Mouse (Mus musculus): ENCODE data around the gene Gm10972. TPM values are rescaled to one million over a fixed set of nuclear protein-coding genes. Genes with fewer than 3 reads are reported as not detected.
"Not testable (repeated sequence)": the region's sequence is repeated elsewhere in the genome, so short reads cannot be mapped to it uniquely, and the experiment has no call there.

Gm10972 gene
- polyA plus RNA-seq, 1 experiment from 2014 or later: not detected

DNA sequence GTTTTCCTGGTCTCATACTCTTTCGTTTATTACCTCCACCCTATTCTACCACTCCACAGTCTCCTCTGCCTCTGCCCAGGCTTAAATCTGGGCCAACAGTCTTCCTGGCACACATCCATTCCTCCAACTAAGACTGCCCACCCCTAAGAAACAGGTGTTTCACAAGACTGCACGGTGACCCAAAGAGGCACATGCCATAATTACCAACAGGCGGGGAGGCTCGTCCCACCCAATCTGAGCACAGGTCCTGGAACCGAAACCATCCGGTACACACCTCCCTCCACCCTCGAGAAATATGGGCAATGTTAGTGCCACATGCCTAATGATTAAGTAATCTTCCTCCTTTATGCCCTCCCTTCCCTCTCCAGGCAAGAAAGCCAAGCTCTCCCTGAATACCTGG is 7.5 kb downstream of the Gm10972 start:
- no peak overlapping the region for H3K27ac ChIP-seq (ENCODE audit: low read depth, low read length)
- no peak overlapping the region for H3K9ac ChIP-seq (ENCODE audit: low read depth, low read length)
- no peak overlapping the region for H3K4me2 ChIP-seq (replicated peaks; ENCODE audit: low read depth, low read length)
- DNase-seq (ENCODE audit: low spot score) (no peak), ATAC-seq (ENCODE audit: low FRiP score) (no peak)
- WGBS: 83% methylated on average over 7 of the region's 7 CpGs
- H3K4me1 ChIP-seq (replicated peaks; ENCODE audit: control insufficient read depth, insufficient read depth, low read length): no peaks in the 10 kb centered on the region
- H3K36me3 ChIP-seq (ENCODE audit: control insufficient read depth, insufficient read depth, low read length): no peaks in the 10 kb centered on the region
- no peak overlapping the region for H3K4me3 ChIP-seq (ENCODE audit: low read depth, low read length)
- no peaks in the 10 kb centered on the region for H3K9me3 ChIP-seq (ENCODE audit: control insufficient read depth, low read length)
- H3K27me3 ChIP-seq (ENCODE audit: control insufficient read depth, insufficient read depth, low read length): no peaks in the 10 kb centered on the region

DNA sequence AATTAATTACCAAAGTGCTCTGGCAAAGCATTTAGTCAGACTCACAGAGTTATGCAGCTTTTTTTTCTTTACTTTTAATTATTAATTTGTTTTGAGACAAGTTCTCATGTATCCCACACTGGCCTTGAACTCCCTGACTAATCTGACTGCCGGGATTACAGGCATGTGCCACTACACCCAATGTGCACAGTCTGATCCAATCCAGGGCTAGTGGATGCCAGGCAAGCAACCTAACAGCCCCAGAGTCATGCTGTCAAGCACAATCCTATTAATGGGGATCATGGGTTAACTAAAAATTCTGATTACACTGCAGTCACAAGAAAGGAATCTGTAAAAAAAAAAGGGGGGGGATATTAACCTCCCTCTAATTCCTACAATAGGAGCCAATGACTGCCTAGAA is 11.1 kb downstream of the Gm10972 start:
- H3K9ac ChIP-seq (ENCODE audit: low read depth, low read length); H3K4me3 ChIP-seq (ENCODE audit: low read depth, low read length); H3K9me3 ChIP-seq (ENCODE audit: control insufficient read depth, low read length); H3K27ac ChIP-seq (ENCODE audit: low read depth, low read length); H3K36me3 ChIP-seq (ENCODE audit: control insufficient read depth, insufficient read depth, low read length); H3K4me2 ChIP-seq (replicated peaks; ENCODE audit: low read depth, low read length); DNase-seq (ENCODE audit: low spot score); ATAC-seq (ENCODE audit: low FRiP score); H3K4me1 ChIP-seq (replicated peaks; ENCODE audit: control insufficient read depth, insufficient read depth, low read length); H3K27me3 ChIP-seq (ENCODE audit: control insufficient read depth, insufficient read depth, low read length): not testable (repeated sequence)
- WGBS: 79% methylated on average over 1 of the region's 1 CpGs

DNA sequence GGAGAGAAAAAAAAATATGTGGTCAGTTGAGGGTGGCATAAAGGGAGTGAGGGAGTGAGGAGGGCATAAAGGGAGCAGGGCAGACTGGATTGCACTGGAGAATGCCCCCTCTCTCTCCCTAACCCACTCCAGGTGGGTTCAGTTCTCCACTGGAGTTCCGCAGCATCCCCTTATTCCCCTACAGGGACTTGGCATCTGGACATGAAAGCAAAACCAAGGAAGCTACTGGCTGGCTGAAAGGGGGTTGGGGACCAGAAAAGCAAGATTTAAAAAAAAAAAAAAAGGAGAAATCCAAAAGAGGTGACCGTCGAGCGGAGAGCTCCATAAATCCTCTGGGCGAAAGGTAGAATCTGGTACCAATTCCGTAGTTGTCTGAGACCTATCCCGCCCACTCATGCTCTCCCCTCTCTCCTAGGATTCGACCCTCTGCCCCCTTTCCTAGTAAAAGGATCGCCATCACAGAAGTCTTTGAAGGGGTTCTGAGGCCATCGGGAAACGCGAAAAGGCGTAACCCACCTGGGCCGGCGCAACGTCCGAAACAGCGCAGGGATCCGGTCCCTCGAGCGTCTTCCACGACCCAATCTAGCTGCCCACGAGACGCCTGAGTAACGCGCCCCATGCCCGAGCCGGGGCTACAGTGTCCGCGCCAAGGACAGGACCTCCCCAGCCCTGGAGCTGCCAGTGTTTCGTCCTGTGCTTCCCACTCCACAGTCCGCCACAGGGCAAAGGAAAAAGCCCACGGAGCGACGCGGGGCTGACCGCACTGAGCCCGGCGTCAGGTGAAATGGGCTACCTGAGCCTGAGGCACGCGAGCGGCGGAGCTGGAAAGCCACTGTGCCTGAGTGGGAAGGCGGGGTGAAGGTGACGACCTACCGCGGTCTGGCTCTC is 15.2 kb downstream of the Gm10972 start:
- peak overlapping the region; percentile 45 for H3K4me2 ChIP-seq (replicated peaks; ENCODE audit: low read depth, low read length)
- DNase-seq (ENCODE audit: low spot score) (peak; percentile 39), ATAC-seq (ENCODE audit: low FRiP score) (peak; percentile 73; the same call in 1 of the 2 replicates)
- H3K27ac ChIP-seq (ENCODE audit: low read depth, low read length); H3K9me3 ChIP-seq (ENCODE audit: control insufficient read depth, low read length); H3K36me3 ChIP-seq (ENCODE audit: control insufficient read depth, insufficient read depth, low read length); H3K4me1 ChIP-seq (replicated peaks; ENCODE audit: control insufficient read depth, insufficient read depth, low read length); H3K27me3 ChIP-seq (ENCODE audit: control insufficient read depth, insufficient read depth, low read length): not testable (repeated sequence)
- WGBS: 3% methylated on average over 22 of the region's 47 CpGs
- H3K4me3 ChIP-seq (ENCODE audit: low read depth, low read length): peak overlapping the region; percentile 29; the same call in 1 of the 2 replicates
- H3K9ac ChIP-seq (ENCODE audit: low read depth, low read length): 0 out of 2 replicates have a peak overlapping the region, but pooled peaks have one; percentile 37

DNA sequence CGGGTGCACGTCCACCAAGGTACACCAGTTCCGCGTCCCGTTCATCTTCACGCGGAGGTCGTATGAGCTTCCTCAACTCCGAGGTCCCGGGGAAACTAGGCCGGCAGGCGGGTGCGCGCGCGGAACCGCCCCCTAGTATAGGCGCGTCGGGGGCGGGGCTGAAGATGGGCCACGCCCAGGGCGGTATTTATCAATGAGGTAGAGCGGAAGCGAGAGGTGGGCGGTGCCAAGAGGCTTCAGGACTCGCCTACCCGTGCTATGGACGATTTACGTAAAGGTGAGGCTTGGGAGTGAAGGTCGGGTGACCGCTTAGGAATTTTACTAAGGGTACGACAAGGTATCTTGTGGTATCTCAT is 15.8 kb downstream of the Gm10972 start, which contains the start of gene Tuft1:
Gene Tuft1 (minus strand): TSS at position 133 of the 356 bp plus-strand sequence.
- Histone ChIP-seq H3K4me3 (ENCODE audit: low read depth, low read length) (peak within 1 kb of the TSS; percentile 29; the same call in 1 of the 2 replicates), H3K4me2 (replicated peaks; ENCODE audit: low read depth, low read length) (peak within 1 kb of the TSS; percentile 45), H3K9ac (ENCODE audit: low read depth, low read length) (0 out of 2 replicates have a peak within 1 kb of the TSS, but pooled peaks have one; percentile 37)
- H3K9me3 ChIP-seq (ENCODE audit: control insufficient read depth, low read length); H3K36me3 ChIP-seq (ENCODE audit: control insufficient read depth, insufficient read depth, low read length); DNase-seq (ENCODE audit: low spot score); H3K4me1 ChIP-seq (replicated peaks; ENCODE audit: control insufficient read depth, insufficient read depth, low read length); H3K27ac ChIP-seq (ENCODE audit: low read depth, low read length); H3K27me3 ChIP-seq (ENCODE audit: control insufficient read depth, insufficient read depth, low read length): not testable (repeated sequence)
- ATAC-seq (ENCODE audit: low FRiP score): peak; percentile 93
- 0% methylated on average over 17 of the region's 33 CpGs for WGBS

GRCm38 (mm10) chr3:94659142-94659748 is 16.3 kb downstream of the Gm10972 start:
- not testable (repeated sequence) for H3K27me3 ChIP-seq (ENCODE audit: control insufficient read depth, insufficient read depth, low read length); H3K4me1 ChIP-seq (replicated peaks; ENCODE audit: control insufficient read depth, insufficient read depth, low read length); H3K4me2 ChIP-seq (replicated peaks; ENCODE audit: low read depth, low read length); H3K36me3 ChIP-seq (ENCODE audit: control insufficient read depth, insufficient read depth, low read length); H3K4me3 ChIP-seq (ENCODE audit: low read depth, low read length); H3K27ac ChIP-seq (ENCODE audit: low read depth, low read length); H3K9ac ChIP-seq (ENCODE audit: low read depth, low read length); H3K9me3 ChIP-seq (ENCODE audit: control insufficient read depth, low read length)
- ATAC-seq (ENCODE audit: low FRiP score) (peak; percentile 46; the same call in 1 of the 2 replicates), DNase-seq (ENCODE audit: low spot score) (peak; percentile 10)
- 33% methylated on average over 7 of the region's 10 CpGs for WGBS

DNA sequence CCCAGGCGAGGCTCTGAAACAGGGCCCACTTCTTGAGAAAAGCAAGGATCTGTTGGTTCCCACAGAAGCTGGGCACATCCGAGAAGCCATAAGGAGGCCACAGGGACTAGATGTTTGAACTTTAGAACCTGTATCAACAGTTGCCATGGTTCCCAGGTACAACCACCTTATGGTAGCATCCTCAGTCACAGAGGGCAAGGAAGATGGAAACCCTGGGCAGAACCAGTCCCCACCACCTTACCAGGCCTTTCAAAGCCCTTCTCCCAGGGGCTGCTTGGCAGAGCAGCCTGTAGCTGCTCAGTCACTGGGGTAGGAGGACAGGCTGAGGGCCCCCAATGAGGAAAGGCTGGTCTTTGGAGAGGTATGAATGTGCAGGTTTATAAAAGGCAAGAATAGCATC is 17.9 kb downstream of the Gm10972 start:
- ATAC-seq (ENCODE audit: low FRiP score); H3K27me3 ChIP-seq (ENCODE audit: control insufficient read depth, insufficient read depth, low read length); H3K4me2 ChIP-seq (replicated peaks; ENCODE audit: low read depth, low read length); H3K4me1 ChIP-seq (replicated peaks; ENCODE audit: control insufficient read depth, insufficient read depth, low read length); H3K27ac ChIP-seq (ENCODE audit: low read depth, low read length); H3K9me3 ChIP-seq (ENCODE audit: control insufficient read depth, low read length); H3K4me3 ChIP-seq (ENCODE audit: low read depth, low read length); H3K36me3 ChIP-seq (ENCODE audit: control insufficient read depth, insufficient read depth, low read length); H3K9ac ChIP-seq (ENCODE audit: low read depth, low read length); DNase-seq (ENCODE audit: low spot score): not testable (repeated sequence)
- 89% methylated on average over 2 of the region's 2 CpGs for WGBS

GRCm38 (mm10) chr3:94665060-94665802 is 22.3 kb downstream of the Gm10972 start:
- not testable (repeated sequence) for H3K9ac ChIP-seq (ENCODE audit: low read depth, low read length); H3K27ac ChIP-seq (ENCODE audit: low read depth, low read length); H3K4me2 ChIP-seq (replicated peaks; ENCODE audit: low read depth, low read length); H3K4me3 ChIP-seq (ENCODE audit: low read depth, low read length); H3K9me3 ChIP-seq (ENCODE audit: control insufficient read depth, low read length); H3K4me1 ChIP-seq (replicated peaks; ENCODE audit: control insufficient read depth, insufficient read depth, low read length); DNase-seq (ENCODE audit: low spot score); H3K36me3 ChIP-seq (ENCODE audit: control insufficient read depth, insufficient read depth, low read length); ATAC-seq (ENCODE audit: low FRiP score); H3K27me3 ChIP-seq (ENCODE audit: control insufficient read depth, insufficient read depth, low read length)
- 92% methylated on average over 3 of the region's 5 CpGs for WGBS

GRCm38 (mm10) chr3:94665896-94666295 is 23.0 kb downstream of the Gm10972 start:
- not testable (repeated sequence) for DNase-seq (ENCODE audit: low spot score)

More at GRCm38 (mm10) chr3:94665896-94666295, 23.0 kb downstream of the Gm10972 start:
- H3K27me3 ChIP-seq (ENCODE audit: control insufficient read depth, insufficient read depth, low read length); H3K36me3 ChIP-seq (ENCODE audit: control insufficient read depth, insufficient read depth, low read length); H3K9me3 ChIP-seq (ENCODE audit: control insufficient read depth, low read length); H3K4me1 ChIP-seq (replicated peaks; ENCODE audit: control insufficient read depth, insufficient read depth, low read length); H3K27ac ChIP-seq (ENCODE audit: low read depth, low read length); H3K4me2 ChIP-seq (replicated peaks; ENCODE audit: low read depth, low read length); H3K4me3 ChIP-seq (ENCODE audit: low read depth, low read length); H3K9ac ChIP-seq (ENCODE audit: low read depth, low read length); ATAC-seq (ENCODE audit: low FRiP score): not testable (repeated sequence)
- WGBS: 43% methylated on average over 7 of the region's 7 CpGs
